Mouse (Mus musculus): ENCODE measurements at regions not wholly inside any gene's neighbourhood (a gene's known extent, or its start where the extent isn't known, plus 50 kb on each side); places are given as distances from the start of the nearest gene placed in this dataset.
"Not testable (repeated sequence)": the region's sequence is repeated elsewhere in the genome, so short reads cannot be mapped to it uniquely, and the experiment has no call there.

- Histone ChIP-seq H3K27me3 (replicated peaks; ENCODE audit: control insufficient read depth, insufficient read depth, low read length) (no peaks in the 10 kb centered on the region), H3K4me3 (ENCODE audit: low read length) (no peak overlapping the region), H3K9ac (ENCODE audit: low read depth, low read length) (no peak overlapping the region), H3K4me2 (ENCODE audit: low read depth, low read length) (no peak overlapping the region), H3K9me3 (ENCODE audit: control insufficient read depth, low read length) (no peaks in the 10 kb centered on the region), H3K27ac (ENCODE audit: low read length) (no peak overlapping the region), H3K36me3 (ENCODE audit: control insufficient read depth, insufficient read depth, low read length) (no peaks in the 10 kb centered on the region), H3K4me1 (ENCODE audit: control insufficient read depth, insufficient read depth, low read length) (peaks cover 3% of the 10 kb centered on the region; the same call in 1 of the 2 replicates)
- ATAC-seq, result no peak
- 81% methylated on average over 4 of the region's 4 CpGs for WGBS
Observed at GRCm38 (mm10) chr7:118320307-118320706, 76.8 kb upstream of the Smg1 start.

GRCm38 (mm10) chr7:118318432-118319135, 75.1 kb upstream of the Smg1 start:
- Histone ChIP-seq H3K4me1 (ENCODE audit: control insufficient read depth, insufficient read depth, low read length) (peaks cover 8% of the 10 kb centered on the region), H3K9ac (ENCODE audit: low read depth, low read length) (no peak overlapping the region), H3K27me3 (replicated peaks; ENCODE audit: control insufficient read depth, insufficient read depth, low read length) (no peaks in the 10 kb centered on the region), H3K36me3 (ENCODE audit: control insufficient read depth, insufficient read depth, low read length) (no peaks in the 10 kb centered on the region), H3K4me3 (ENCODE audit: low read length) (no peak overlapping the region), H3K27ac (ENCODE audit: low read length) (peak overlapping the region; percentile 66), H3K4me2 (ENCODE audit: low read depth, low read length) (peak overlapping the region; percentile 26), H3K9me3 (ENCODE audit: control insufficient read depth, low read length) (no peaks in the 10 kb centered on the region)
- peak; percentile 84 for ATAC-seq
- 37% methylated on average over 12 of the region's 12 CpGs for WGBS

GRCm38 (mm10) chr7:118314886-118315285, 71.4 kb upstream of the Smg1 start:
- not testable (repeated sequence) for H3K4me3 ChIP-seq (ENCODE audit: low read length); H3K36me3 ChIP-seq (ENCODE audit: control insufficient read depth, insufficient read depth, low read length); H3K27me3 ChIP-seq (replicated peaks; ENCODE audit: control insufficient read depth, insufficient read depth, low read length); H3K9me3 ChIP-seq (ENCODE audit: control insufficient read depth, low read length); H3K4me2 ChIP-seq (ENCODE audit: low read depth, low read length)
- 48% methylated on average over 10 of the region's 10 CpGs for WGBS
- peak; percentile 62 for ATAC-seq
- peak overlapping the region; percentile 34; the same call in 1 of the 2 replicates for H3K27ac ChIP-seq (ENCODE audit: low read length)
- H3K4me1 ChIP-seq (ENCODE audit: control insufficient read depth, insufficient read depth, low read length), result peaks cover 14% of the 10 kb centered on the region
- H3K9ac ChIP-seq (ENCODE audit: low read depth, low read length), result peak overlapping the region; percentile 21; the same call in 1 of the 2 replicates

GRCm38 (mm10) chr7:118314228-118314658, 70.8 kb upstream of the Smg1 start:
- no peak overlapping the region for H3K9ac ChIP-seq (ENCODE audit: low read depth, low read length)
- no peak overlapping the region for H3K4me3 ChIP-seq (ENCODE audit: low read length)
- no peak for ATAC-seq
- peaks cover 14% of the 10 kb centered on the region for H3K4me1 ChIP-seq (ENCODE audit: control insufficient read depth, insufficient read depth, low read length)
- 0 out of 2 replicates have a peak overlapping the region, but pooled peaks have one; percentile 34 for H3K27ac ChIP-seq (ENCODE audit: low read length)
- no peaks in the 10 kb centered on the region for H3K36me3 ChIP-seq (ENCODE audit: control insufficient read depth, insufficient read depth, low read length)
- no peak overlapping the region for H3K4me2 ChIP-seq (ENCODE audit: low read depth, low read length)
- H3K27me3 ChIP-seq (replicated peaks; ENCODE audit: control insufficient read depth, insufficient read depth, low read length), result no peaks in the 10 kb centered on the region
- H3K9me3 ChIP-seq (ENCODE audit: control insufficient read depth, low read length), result no peaks in the 10 kb centered on the region
- 75% methylated on average over 8 of the region's 8 CpGs for WGBS

GRCm38 (mm10) chr7:118313818-118314217, 70.3 kb upstream of the Smg1 start:
- Histone ChIP-seq H3K27me3 (replicated peaks; ENCODE audit: control insufficient read depth, insufficient read depth, low read length) (no peaks in the 10 kb centered on the region), H3K4me3 (ENCODE audit: low read length) (no peak overlapping the region), H3K9me3 (ENCODE audit: control insufficient read depth, low read length) (no peaks in the 10 kb centered on the region), H3K9ac (ENCODE audit: low read depth, low read length) (no peak overlapping the region), H3K4me2 (ENCODE audit: low read depth, low read length) (no peak overlapping the region), H3K36me3 (ENCODE audit: control insufficient read depth, insufficient read depth, low read length) (no peaks in the 10 kb centered on the region), H3K27ac (ENCODE audit: low read length) (no peak overlapping the region), H3K4me1 (ENCODE audit: control insufficient read depth, insufficient read depth, low read length) (peaks cover 14% of the 10 kb centered on the region)
- ATAC-seq, result no peak
- WGBS, result 58% methylated on average over 8 of the region's 8 CpGs

- peak; percentile 89 for ATAC-seq
- H3K4me1 ChIP-seq (ENCODE audit: control insufficient read depth, insufficient read depth, low read length), result peaks cover 11% of the 10 kb centered on the region
- no peaks in the 10 kb centered on the region for H3K36me3 ChIP-seq (ENCODE audit: control insufficient read depth, insufficient read depth, low read length)
- no peaks in the 10 kb centered on the region for H3K27me3 ChIP-seq (replicated peaks; ENCODE audit: control insufficient read depth, insufficient read depth, low read length)
- peak overlapping the region; percentile 66 for H3K27ac ChIP-seq (ENCODE audit: low read length)
- H3K9ac ChIP-seq (ENCODE audit: low read depth, low read length), result peak overlapping the region; percentile 49; the same call in 1 of the 2 replicates
- no peaks in the 10 kb centered on the region for H3K9me3 ChIP-seq (ENCODE audit: control insufficient read depth, low read length)
- WGBS, result 48% methylated on average over 5 of the region's 5 CpGs
- H3K4me3 ChIP-seq (ENCODE audit: low read length), result no peak overlapping the region
- H3K4me2 ChIP-seq (ENCODE audit: low read depth, low read length), result peak overlapping the region; percentile 30; the same call in 1 of the 2 replicates
Observed at GRCm38 (mm10) chr7:118309733-118310132, 66.3 kb upstream of the Smg1 start.

GRCm38 (mm10) chr7:118308882-118309281, 65.4 kb upstream of the Smg1 start:
- no peaks in the 10 kb centered on the region for H3K9me3 ChIP-seq (ENCODE audit: control insufficient read depth, low read length)
- 64% methylated on average over 2 of the region's 2 CpGs for WGBS
- peak; percentile 57 for ATAC-seq
- no peaks in the 10 kb centered on the region for H3K27me3 ChIP-seq (replicated peaks; ENCODE audit: control insufficient read depth, insufficient read depth, low read length)
- peaks cover 6% of the 10 kb centered on the region; the same call in 1 of the 2 replicates for H3K4me1 ChIP-seq (ENCODE audit: control insufficient read depth, insufficient read depth, low read length)
- no peak overlapping the region for H3K27ac ChIP-seq (ENCODE audit: low read length)
- H3K4me2 ChIP-seq (ENCODE audit: low read depth, low read length), result no peak overlapping the region
- no peaks in the 10 kb centered on the region for H3K36me3 ChIP-seq (ENCODE audit: control insufficient read depth, insufficient read depth, low read length)
- no peak overlapping the region for H3K9ac ChIP-seq (ENCODE audit: low read depth, low read length)
- no peak overlapping the region for H3K4me3 ChIP-seq (ENCODE audit: low read length)

- Histone ChIP-seq H3K27ac (ENCODE audit: low read length) (no peak overlapping the region), H3K4me1 (ENCODE audit: control insufficient read depth, insufficient read depth, low read length) (peaks cover 2% of the 10 kb centered on the region), H3K4me2 (ENCODE audit: low read depth, low read length) (no peak overlapping the region), H3K9ac (ENCODE audit: low read depth, low read length) (no peak overlapping the region), H3K36me3 (ENCODE audit: control insufficient read depth, insufficient read depth, low read length) (no peaks in the 10 kb centered on the region), H3K9me3 (ENCODE audit: control insufficient read depth, low read length) (no peaks in the 10 kb centered on the region), H3K27me3 (replicated peaks; ENCODE audit: control insufficient read depth, insufficient read depth, low read length) (no peaks in the 10 kb centered on the region), H3K4me3 (ENCODE audit: low read length) (no peak overlapping the region)
- peak; percentile 36; the same call in 1 of the 2 replicates for ATAC-seq
- WGBS, result 0% methylated on average over 8 of the region's 8 CpGs
Observed at GRCm38 (mm10) chr7:118304812-118305211, 61.3 kb upstream of the Smg1 start.

- no peaks in the 10 kb centered on the region for H3K27me3 ChIP-seq (replicated peaks; ENCODE audit: control insufficient read depth, insufficient read depth, low read length)
- H3K4me3 ChIP-seq (ENCODE audit: low read length), result no peak overlapping the region
- no peaks in the 10 kb centered on the region for H3K9me3 ChIP-seq (ENCODE audit: control insufficient read depth, low read length)
- H3K27ac ChIP-seq (ENCODE audit: low read length), result no peak overlapping the region
- H3K9ac ChIP-seq (ENCODE audit: low read depth, low read length), result no peak overlapping the region
- ATAC-seq, result no peak
- no peak overlapping the region for H3K4me2 ChIP-seq (ENCODE audit: low read depth, low read length)
- WGBS, result 66% methylated on average over 2 of the region's 2 CpGs
- H3K36me3 ChIP-seq (ENCODE audit: control insufficient read depth, insufficient read depth, low read length), result no peaks in the 10 kb centered on the region
- peaks cover 2% of the 10 kb centered on the region for H3K4me1 ChIP-seq (ENCODE audit: control insufficient read depth, insufficient read depth, low read length)
Observed at GRCm38 (mm10) chr7:118304338-118304737, 60.9 kb upstream of the Smg1 start.

Data from intestine, embryonic 16.5 days (tissue).